In the genomic region with DNA sequence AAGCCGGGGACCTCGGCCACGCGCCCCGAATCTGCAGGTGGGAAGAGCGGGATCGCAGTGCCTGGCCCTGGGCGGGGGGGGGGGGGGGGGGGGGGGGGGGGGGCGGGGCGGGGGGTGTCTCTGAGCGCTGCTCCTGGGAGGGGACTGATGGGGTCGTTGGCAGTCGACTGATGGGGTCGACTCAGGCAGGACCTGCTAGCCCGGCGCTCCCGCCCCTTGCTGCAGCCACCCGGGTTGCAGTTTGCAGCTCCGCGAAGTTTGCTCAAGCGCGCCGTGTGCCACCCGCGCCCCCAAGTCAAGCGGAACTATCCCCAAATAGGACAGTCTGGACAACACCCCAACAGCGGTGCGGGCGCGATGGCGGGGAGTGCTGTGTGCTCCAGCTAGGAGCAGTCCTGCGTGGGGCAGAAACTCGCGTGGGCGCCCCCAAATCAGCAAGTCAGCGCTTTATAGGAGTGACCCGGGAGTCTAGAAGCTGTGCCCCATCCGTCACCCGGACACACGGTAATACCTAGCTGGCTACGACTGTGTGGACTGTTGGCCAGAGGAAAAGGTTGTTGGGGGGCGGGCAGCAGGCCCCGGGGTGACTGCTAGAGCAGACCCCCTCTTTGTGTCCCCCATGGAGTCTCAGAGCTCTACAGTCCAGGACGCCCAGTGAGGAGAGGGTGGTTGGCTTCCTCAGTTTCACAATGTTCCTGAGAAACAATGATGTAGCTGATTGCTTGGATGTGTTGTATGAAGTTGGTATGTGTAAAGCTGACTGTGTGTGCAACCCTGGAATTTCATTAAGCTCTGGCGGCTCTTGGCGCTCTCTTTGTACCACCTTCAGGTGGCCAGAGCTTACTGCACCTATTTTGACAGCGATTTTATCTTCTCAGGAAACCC, we compare ENCODE assay signal across 8 mouse cellular contexts. TPM values are rescaled to one million over a fixed set of nuclear protein-coding genes. Genes with fewer than 3 reads are reported as not detected.
DNase-seq lines count a peak whose midpoint lies in the region; ATAC-seq and TF ChIP-seq lines count a peak whose summit lies in the region.

No protein-coding gene starts in this region.

- WGBS in thymus, adult 2 months: 2% methylated on average over 34 of the region's 47 CpGs
- under 1% methylated on average over 34 of the region's 47 CpGs for WGBS in embryonic facial prominence, embryonic 11.5 days
- 1% methylated on average over 37 of the region's 47 CpGs for WGBS in liver, embryonic 11.5 days

- peak overlapping the region; percentile 33 for H3K4me3 ChIP-seq in thymus, adult 2 months (ENCODE audit: control insufficient read depth, insufficient read depth, low read length)
- H3K4me3 ChIP-seq in embryonic facial prominence, embryonic 11.5 days (ENCODE audit: low read depth, low read length): peak overlapping the region; percentile 65
- peak overlapping the region; percentile 60 for H3K4me3 ChIP-seq in liver, embryonic 11.5 days (ENCODE audit: low read depth, low read length)

- H3K4me1 ChIP-seq in thymus, adult 2 months (replicated peaks; ENCODE audit: control insufficient read depth, insufficient read depth, low read length): 0 out of 2 replicates have a peak, but pooled peaks cover 4% of the 10 kb centered on the region
- no peaks in the 10 kb centered on the region; the same call in 1 of the 2 replicates for H3K4me1 ChIP-seq in embryonic facial prominence, embryonic 11.5 days (ENCODE audit: control insufficient read depth, insufficient read depth, low read length)
- H3K4me1 ChIP-seq in liver, embryonic 11.5 days (replicated peaks; ENCODE audit: control insufficient read depth, insufficient read depth, low read length): 0 out of 2 replicates have a peak, but pooled peaks cover 2% of the 10 kb centered on the region

- peak overlapping the region; percentile 75 for H3K9ac ChIP-seq in embryonic facial prominence, embryonic 11.5 days (replicated peaks; ENCODE audit: low read length)
- H3K9ac ChIP-seq in liver, embryonic 11.5 days (ENCODE audit: low read depth, low read length): peak overlapping the region; percentile 51

- no peaks in the 10 kb centered on the region for H3K9me3 ChIP-seq in embryonic facial prominence, embryonic 11.5 days (replicated peaks; ENCODE audit: control insufficient read depth, low read length)
- no peaks in the 10 kb centered on the region for H3K9me3 ChIP-seq in liver, embryonic 11.5 days (ENCODE audit: control insufficient read depth, low read length)

- H3K27me3 ChIP-seq in thymus, adult 2 months (ENCODE audit: control insufficient read depth, insufficient read depth, low read length): peaks cover 11% of the 10 kb centered on the region; the same call in 1 of the 2 replicates
- no peaks in the 10 kb centered on the region for H3K27me3 ChIP-seq in embryonic facial prominence, embryonic 11.5 days (ENCODE audit: control insufficient read depth, insufficient read depth, low read length)
- H3K27me3 ChIP-seq in liver, embryonic 11.5 days (replicated peaks; ENCODE audit: control insufficient read depth, insufficient read depth, low read length): peaks cover 4% of the 10 kb centered on the region

- TF ChIP-seq CTCF in thymus, adult 2 months (IDR thresholded peaks at IDR 0.05; ENCODE audit: borderline replicate concordance, control insufficient read depth, extremely low read depth, insufficient read depth, low read length, poor library complexity): no peak

- DNase-seq in thymus, adult 2 months: no peak
- DNase-seq in thymus, postnatal 36 days: no peak
- DNase-seq in embryonic facial prominence, embryonic 11.5 days (ENCODE audit: low spot score): peak; percentile 85
- DNase-seq in heart, adult 8-10 months (ENCODE audit: low spot score): peak; percentile 63
- DNase-seq in kidney, adult 8-10 months: peak; percentile 49 to 51
- peak; percentile 48 for DNase-seq in liver, embryonic 11.5 days (ENCODE audit: low spot score)
- peak; percentile 66 for DNase-seq in testis, postnatal 10 days (ENCODE audit: low spot score)

- H3K27ac ChIP-seq in thymus, adult 2 months (ENCODE audit: control insufficient read depth, insufficient read depth, low read length): no peak overlapping the region
- H3K27ac ChIP-seq in embryonic facial prominence, embryonic 11.5 days (replicated peaks; ENCODE audit: low read depth, low read length): peak overlapping the region; percentile 85
- H3K27ac ChIP-seq in liver, embryonic 11.5 days (ENCODE audit: low read depth, low read length): peak overlapping the region; percentile 56; the same call in 1 of the 2 replicates

- ATAC-seq in embryonic facial prominence, embryonic 11.5 days (replicated peaks; ENCODE audit: insufficient number of reproducible peaks, low FRiP score, low TSS enrichment, low read depth): peak; percentile 81
- peak; percentile 61 for ATAC-seq in liver, embryonic 11.5 days (replicated peaks; ENCODE audit: low FRiP score)
- peak; percentile 69 for ATAC-seq in monocyte, adult 5-6 weeks (replicated peaks; ENCODE audit: insufficient number of reproducible peaks, low FRiP score, low TSS enrichment, poor library complexity, severe bottlenecking)

- H3K4me2 ChIP-seq in embryonic facial prominence, embryonic 11.5 days (ENCODE audit: low read depth, low read length): peak overlapping the region; percentile 79
- peak overlapping the region; percentile 89 for H3K4me2 ChIP-seq in liver, embryonic 11.5 days

- H3K36me3 ChIP-seq in thymus, adult 2 months (ENCODE audit: control insufficient read depth, insufficient read depth, low read length): no peaks in the 10 kb centered on the region
- H3K36me3 ChIP-seq in embryonic facial prominence, embryonic 11.5 days (replicated peaks; ENCODE audit: control insufficient read depth, insufficient read depth, low read depth, low read length): no peaks in the 10 kb centered on the region
- H3K36me3 ChIP-seq in liver, embryonic 11.5 days (ENCODE audit: control insufficient read depth, insufficient read depth, low read length): no peaks in the 10 kb centered on the region

- TF ChIP-seq POLR2A in thymus, adult 2 months (IDR thresholded peaks at IDR 0.05; ENCODE audit: control insufficient read depth, extremely low read depth, insufficient read depth, low read length, poor library complexity): no peak

RNA-seq across cellular contexts. Expression of a gene that starts 0.6 kb away (rescaled TPM):
- 2.0 and 2.3 TPM in 2 replicates for polyA plus RNA-seq in thymus, adult 2 months (2012; rRNA removed)
- 16.2 and 19.9 TPM in 2 replicates for polyA plus RNA-seq in embryonic facial prominence, embryonic 11.5 days (2014; fragmentation: Nextera tagmentation; extraction: Ambion mirVana)
- total RNA-seq in heart, adult 8-10 months (2022): 1 to 10 TPM; 5.9 to 8.6 (median 7.2) TPM
- polyA plus RNA-seq in liver, embryonic 11.5 days (2014; fragmentation: Nextera tagmentation; extraction: Ambion mirVana): 4.4 and 4.9 TPM in 2 replicates
- total RNA-seq in monocyte, adult 5-6 weeks (2017): 10.9 to 19.2 TPM (median 11.8 TPM) in 3 replicates

Comparison
In these comparisons a context has a peak if more than half of its experiments do, and no peak if none do; other contexts are left out.
1. DNase-seq: peak in embryonic facial prominence, embryonic 11.5 days (single experiment), heart, adult 8-10 months (single experiment), kidney, adult 8-10 months (2 of 2), liver, embryonic 11.5 days (single experiment) and testis, postnatal 10 days (single experiment); none in thymus, adult 2 months (single experiment) and thymus, postnatal 36 days (0 of 2).
2. Peak in every context shown above with its lines, with median percentiles within 50 percentile points of each other: H3K4me3 ChIP-seq and ATAC-seq.